Mouse (Mus musculus) gastrocnemius, adult 8-10 months (tissue): ENCODE data around the gene Bcl7c. TPM values are rescaled to one million over a fixed set of nuclear protein-coding genes. Genes with fewer than 3 reads are reported as not detected.
"Not testable (repeated sequence)": the region's sequence is repeated elsewhere in the genome, so short reads cannot be mapped to it uniquely, and the experiment has no call there.

Experiments
- DNase-seq, 2 experiments: peaks; one replicate each; pipeline ENCODE4 v3.0.0; 2022; ENCODE audit warnings: low spot score in 2 of 2
- total RNA-seq, 4 experiments: library from RNA; stranded (reverse); gene quantifications; 2 replicates each; pipeline ENCODE4 v1.2.4; 2022

Gene Bcl7c
- total RNA-seq, 4 experiments from 2014 or later: 33.5 to 36.0 (median 34.1) TPM

DNA sequence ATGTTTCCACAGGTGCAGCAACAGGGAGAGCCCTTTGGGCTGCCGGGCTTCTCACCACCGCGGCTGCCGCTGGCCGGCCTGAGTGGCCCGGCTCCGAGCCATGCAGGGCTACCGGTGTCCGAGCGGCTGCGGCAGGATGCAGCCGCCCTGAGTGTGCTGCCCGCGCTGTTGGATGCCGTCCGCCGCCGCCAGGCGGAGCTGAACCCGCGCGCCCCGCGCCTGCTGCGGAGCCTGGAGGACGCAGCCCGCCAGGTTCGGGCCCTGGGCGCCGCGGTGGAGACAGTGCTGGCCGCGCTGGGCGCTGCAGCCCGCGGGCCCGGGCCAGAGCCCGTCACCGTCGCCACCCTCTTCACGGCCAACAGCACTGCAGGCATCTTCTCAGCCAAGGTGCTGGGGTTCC is 8.3 kb upstream of the Bcl7c start:
- DNase-seq: peak; percentile 27 to 45

DNA sequence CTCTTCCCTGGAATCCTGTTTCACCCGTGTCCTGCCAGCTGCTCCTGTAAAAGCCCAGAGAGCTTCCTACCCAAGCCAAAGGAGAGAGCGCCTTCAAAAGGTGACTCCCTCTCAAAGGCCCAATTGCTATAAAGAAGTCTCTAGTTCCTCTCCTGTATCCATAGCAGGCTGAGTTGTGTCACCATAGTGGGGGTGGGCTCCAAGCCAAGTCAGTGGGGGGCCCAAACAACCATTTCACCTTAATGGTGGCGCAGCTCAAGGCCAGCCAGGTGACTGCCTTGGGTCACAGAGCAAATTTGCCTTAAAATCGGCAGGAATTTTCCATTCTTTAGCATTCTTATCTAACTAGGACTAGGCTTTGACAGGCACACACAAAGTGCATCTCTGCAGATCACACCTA is 6.1 kb upstream of the Bcl7c start:
- DNase-seq: no peak

DNA sequence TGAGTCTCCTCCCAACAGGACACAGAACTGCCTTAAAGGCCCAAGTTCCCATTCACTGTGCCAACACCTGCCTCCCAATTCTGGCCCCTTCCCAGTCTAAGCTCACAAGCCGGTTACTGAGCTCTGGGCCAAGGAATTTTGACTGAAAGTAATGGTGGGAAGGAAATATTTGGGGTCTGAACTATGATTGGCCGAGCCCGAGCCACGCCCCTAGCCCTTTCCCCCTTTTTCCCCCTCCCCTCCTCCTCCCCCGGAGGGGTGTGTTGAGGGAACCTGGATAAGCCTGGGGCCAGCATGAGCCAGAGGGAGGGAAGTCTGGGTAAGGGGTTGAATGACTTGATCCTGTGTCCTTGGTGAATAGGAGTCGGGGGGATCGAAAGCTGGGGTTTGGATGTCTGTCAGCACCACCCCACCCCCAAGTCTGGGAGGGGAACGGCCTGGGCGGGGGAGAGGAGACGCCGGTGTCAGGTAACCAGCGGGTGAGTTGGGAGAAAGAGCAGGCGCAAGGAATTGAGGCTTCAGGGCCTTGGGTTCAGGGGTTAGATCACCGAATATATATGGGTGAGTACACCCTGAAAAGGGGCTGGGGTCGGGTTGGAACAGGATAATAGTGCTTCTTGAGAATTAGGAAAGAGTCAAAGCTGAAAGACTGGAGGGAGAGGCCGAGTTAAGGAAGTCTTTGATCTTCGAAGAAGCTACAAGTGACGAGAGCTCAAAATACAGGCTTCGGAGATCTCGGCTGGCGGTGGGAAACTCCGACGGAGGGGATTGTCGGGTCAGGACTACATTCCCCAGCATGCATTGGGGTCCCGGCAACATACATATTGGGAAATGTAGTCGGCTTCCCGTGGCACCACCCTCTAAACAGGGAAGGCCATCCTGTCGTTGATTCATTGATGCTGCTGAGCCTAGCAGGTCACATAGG is 4.0 kb upstream of the Bcl7c start, which contains the start of gene Ctf1:
Gene Ctf1 (plus strand): TSS at position 276 of the 925 bp plus-strand sequence.
- DNase-seq: peak; percentile 63 to 66

DNA sequence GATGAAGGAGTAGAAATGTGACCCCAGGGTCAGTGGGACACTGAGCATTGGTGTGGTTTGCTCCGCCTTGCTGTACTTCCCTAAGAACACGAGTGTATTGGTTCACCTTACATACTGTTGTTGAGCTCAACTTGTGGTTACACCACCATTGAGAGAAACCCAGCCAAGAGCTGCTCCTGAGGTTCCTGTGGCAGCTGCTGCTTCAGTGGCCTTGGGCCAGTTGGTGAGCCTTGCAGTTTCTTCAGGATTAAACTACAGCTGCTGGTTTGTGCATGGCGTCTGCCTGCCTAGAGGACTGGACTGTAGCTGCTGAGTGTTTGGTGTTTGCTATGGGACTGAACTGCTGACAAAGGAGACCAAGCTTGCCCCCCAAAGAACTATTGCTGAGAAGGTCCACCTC is 2.7 kb upstream of the Bcl7c start:
- DNase-seq: peak in 1 of 2 experiments; percentile 32

DNA sequence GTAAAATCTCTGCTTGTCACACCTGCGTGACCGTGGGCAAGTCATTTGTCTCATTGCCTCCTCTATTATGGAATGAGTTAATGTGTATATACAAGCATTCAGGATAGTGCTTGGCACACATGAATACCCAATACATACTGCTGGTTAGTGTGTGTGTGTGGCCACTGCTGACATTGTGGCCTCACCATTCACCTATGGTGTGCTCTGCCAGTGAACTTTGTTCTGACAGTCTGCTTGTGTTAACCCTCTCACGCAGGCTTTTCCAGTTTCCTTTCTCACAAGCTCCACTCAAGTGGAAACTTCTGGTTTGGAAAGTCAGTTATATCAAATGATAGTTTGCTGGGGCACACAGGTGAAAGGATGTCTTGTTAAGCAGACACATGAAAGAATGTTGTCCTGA is 2.3 kb upstream of the Bcl7c start:
- no peak for DNase-seq

DNA sequence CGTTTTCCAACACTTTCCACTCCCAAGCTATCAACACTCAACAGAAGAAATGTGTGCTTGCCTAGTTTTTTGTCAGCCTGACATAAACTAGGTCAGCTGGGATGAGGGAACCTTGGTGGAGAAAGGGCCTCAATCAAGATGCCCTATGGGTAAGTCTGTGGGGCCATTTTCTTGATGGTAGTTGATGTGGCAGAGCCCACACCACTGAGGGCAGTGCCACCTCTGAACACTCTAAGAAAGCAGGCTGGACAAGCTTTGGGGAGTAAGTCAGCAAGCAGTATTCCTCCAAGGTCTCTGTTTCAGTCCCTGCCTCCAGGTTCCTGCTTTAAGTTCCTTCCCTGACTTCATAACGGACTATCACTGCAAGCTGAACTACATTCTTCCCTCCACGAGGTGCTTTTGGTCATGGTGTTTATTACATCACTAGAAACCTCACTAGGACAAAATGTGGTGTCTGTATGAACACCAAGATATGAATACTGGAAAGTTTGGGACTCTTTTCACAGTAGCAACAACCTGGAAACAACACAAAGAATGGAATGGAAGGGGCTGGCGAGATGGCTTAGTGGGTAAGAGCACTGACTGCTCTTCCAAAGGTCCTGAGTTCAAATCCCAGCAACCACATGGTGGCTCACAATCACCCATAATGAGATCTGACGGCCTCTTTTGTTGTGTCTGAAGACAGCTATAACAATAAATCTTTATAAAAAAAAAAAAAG is 687 bp upstream of the Bcl7c start:
- DNase-seq: no peak

DNA sequence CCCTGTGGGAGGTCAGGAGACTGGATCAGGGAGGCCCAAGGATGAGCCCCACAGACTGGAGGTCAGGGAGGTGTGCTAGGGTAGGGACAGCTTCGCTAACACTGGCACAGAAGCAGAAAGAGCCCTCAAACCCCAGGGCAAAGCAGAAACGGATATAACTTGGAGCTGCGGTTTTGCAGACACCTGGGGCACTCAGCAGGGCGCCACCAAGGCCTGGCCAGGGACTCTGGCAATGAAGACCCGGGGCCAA is 851 bp downstream of the Bcl7c start:
- DNase-seq: no peak

DNA sequence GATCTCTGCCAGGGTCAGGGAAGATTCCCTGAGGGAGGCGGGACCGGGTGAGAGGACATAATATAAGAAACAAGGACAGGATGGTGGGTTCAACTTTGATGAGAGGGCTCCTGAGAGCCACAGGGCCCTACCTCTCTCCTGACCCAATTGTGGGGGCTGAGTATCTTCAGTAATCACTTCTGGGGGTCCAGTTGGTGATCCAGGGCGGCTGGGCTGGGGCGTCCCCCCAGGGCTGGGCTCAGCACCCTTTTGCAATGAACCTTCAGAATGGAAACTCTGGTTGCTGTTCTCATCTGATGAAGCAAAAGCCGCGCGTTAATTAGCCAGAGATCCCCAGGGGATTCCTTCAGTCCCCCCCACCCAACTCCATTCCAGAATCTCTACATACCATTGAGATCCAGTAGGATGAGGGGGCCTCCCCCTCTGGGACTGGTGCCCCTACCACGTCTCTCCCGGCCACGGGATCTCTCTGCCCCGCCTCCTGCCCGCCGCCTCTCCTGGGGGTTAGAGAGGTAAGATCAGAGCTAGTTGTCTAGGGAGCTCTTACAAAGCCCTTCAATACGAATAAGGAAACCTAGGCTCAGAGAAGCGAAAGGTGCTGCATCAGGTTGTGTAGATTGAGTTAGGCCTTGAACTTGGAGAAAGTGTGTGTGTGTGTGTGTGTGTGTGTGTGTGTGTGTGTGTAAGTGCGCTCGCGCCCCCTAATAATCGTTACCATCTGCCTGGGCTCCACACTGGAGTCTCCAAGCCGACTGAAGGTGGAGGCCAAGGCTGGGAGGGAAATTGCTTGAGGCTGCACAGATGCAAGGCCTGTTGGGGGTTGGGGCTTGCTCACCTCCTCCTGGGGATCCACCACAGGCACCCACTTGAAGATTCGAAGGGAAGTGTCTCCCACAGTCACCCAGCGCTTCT is 1.4 kb downstream of the Bcl7c start:
- DNase-seq: no peak

DNA sequence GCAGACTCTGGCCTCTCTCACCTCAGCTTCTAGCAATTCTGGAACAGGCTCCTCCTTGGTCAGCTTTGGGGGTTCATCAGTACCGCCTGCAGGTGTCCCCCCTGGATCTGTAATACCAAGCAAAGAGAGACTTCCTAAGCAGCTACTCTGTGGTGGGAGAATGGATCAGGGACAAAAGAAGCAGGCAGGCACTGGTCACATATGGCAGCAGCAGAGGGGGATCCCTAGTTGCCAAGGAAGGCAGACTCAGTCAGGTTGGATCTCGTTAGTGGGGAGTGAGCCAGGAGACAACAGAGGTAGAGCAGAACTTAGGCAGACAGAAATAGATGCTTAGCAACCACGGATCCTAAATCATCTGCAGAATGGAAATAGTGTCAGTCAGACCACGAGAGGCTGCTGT is 3.0 kb downstream of the Bcl7c start:
- DNase-seq: no peak

DNA sequence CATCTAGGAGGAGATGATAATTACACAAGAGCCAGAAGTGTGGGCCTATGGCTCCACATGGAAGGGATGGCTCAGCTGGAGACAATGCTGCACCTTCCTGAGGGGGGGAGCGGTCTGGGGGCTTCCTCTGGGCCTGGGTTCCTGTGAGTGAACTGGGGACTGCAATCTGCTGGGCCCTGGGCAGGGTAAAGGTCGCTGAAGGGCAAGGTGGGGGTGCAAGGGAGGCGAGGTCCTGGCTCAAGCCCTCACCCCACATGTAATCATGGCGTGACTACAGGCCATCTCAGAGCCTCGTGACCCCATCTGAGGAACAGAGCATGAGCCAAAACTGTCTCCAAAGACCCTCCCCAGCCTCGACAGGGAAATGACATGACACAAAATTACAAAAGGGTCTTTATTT is 4.1 kb downstream of the Bcl7c start:
- no peak for DNase-seq

DNA sequence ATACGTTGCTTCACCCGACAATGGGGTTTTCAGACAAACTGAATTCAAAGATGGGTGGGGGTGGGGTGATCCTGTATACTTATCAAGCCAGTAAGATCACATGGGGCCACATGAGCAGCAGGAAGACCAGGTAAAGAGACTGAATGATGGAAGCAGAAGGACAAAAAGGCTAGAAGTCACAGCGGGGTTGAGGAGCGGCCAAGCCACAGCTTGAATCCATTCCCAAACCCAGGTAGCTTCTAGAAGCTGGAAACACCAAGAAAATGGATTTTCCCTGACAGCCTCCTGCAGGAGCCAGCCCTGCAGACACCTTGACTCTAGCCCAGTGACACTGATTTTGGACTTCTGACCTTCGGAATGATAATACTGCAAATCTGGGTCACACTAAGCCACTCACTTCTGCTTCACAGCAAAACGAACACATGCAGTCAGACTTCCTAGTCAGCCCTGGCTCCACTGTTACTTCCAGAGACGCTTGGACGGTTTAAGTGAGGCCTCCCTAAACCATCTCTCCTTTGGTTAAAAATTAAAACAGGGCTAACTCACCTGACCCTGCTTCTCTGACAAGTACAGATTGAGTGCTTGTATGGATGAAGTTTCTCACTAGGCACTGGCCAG is 5.1 kb downstream of the Bcl7c start:
- DNase-seq: no peak

DNA sequence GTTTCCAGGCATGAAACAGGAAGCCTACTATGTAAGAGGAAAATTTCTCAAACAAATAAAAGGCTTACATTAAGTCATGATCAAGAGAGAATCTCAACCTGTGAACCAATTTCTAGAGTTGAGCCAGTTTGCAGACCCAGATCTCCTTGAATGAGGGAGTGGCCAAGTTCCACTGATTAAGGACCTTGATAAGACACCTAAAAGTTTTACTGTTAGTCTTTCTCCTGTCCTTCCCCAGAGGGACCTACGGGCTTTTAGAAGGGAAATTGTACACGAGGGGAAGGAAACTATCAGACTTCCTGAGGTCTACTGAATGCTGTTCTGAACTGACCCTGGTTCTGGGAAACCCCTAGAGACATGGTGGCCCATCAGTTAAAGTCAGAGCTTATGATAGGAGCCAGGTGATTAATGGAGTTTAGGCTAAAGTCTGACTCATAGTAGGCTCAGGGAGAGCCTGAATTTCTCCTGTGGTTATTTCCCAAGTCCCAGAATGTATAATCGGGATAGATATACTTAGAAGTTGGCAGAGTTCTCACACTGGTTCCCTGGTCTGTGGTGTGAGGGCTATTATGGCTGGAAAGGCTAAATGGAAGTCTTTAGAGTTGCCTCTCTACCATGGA is 7.9 kb downstream of the Bcl7c start:
- DNase-seq: no peak

DNA sequence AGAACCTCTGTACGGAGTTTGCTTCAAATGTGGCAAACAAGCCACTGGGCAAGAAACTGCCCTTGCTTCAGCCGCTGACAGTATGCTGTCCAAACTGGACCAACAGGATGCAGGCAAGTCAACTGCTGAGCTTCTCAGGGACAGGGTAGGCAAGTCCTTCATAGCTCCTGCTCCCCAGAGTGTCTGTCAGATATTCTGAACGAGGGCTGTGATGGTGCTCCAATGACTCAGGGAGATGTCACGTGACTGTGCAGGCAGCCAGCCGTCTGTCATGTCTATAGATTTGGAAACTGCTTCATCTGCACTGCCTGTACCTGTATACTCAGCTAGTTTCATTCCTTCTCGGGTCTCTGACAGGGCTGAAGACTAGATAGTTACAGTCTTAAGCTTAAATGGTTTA is 9.7 kb downstream of the Bcl7c start:
- no peak for DNase-seq

DNA sequence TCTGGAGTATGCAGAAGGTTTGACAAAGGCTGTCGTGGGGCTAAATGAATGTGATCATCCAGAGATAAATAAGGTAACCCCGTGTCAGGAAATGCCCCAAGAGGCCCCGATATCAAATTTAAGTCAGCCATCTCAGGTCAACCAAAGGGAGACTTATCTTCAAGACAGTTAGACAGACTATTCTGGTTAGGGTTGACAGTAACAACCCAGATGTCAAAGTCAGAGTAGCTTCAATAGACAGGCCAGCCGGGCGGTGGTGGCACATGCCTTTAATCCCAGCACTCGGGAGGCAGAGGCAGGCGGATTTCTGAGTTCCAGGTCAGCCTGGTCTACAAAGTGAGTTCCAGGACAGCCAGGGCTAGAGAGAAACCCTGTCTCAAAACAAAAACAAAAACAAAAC is 15.0 kb downstream of the Bcl7c start:
- DNase-seq: not testable (repeated sequence)

DNA sequence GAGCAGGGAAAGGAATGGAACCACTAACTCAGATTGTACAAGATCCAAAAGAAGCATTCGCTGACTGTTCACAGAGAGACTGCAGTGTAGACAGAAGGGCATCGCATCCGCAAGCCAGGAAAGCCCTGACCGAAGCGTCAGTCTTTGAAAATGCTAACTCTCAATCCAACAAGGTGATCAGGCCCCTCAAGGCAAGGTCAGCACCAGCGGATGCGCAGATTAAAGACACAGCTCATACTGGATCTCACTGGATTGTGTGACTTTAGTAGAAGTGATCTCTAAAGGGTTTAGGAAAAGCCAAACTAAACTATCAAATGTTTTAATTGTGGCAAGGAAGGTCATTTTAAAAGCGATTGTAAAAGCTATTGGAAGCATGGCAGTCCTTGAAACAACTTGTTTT is 15.4 kb downstream of the Bcl7c start:
- DNase-seq: no peak

DNA sequence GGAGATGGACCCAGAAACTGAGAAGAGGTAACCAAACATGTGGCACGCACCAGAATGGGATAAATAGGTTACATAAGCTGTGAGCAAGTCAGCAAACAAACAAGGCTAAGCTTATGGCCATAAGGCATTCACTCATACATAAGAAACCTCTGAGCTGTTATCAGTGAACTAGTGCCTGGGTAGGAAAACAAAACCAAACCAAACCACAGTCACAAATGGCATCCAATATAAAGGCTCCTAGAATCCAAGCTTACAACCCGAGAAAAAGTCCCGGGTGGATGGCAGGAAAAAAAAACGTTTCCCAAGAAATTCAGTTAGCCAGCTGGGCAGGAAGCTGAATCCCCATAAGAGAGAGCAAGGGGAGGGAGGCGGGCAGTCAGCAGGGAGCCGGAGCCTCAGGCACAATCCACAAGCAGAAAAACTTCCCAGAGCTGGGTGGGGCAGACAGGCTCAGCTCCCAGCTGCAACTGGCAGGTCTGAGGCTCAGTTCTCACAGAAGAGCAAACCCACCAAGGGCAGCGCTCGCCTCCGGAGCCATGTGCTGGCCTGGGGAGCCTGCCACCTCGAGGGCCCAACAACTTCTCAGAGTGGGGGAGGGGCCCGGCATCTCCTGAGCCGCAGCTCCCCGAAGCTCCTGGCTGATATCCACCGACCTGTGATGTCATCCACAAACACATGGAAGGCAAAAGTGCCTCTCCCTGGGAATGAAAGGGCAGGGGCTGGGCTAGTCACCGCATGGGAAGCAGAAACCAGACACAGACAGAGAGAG is 17.3 kb downstream of the Bcl7c start:
- DNase-seq: peak; percentile 82 to 85

DNA sequence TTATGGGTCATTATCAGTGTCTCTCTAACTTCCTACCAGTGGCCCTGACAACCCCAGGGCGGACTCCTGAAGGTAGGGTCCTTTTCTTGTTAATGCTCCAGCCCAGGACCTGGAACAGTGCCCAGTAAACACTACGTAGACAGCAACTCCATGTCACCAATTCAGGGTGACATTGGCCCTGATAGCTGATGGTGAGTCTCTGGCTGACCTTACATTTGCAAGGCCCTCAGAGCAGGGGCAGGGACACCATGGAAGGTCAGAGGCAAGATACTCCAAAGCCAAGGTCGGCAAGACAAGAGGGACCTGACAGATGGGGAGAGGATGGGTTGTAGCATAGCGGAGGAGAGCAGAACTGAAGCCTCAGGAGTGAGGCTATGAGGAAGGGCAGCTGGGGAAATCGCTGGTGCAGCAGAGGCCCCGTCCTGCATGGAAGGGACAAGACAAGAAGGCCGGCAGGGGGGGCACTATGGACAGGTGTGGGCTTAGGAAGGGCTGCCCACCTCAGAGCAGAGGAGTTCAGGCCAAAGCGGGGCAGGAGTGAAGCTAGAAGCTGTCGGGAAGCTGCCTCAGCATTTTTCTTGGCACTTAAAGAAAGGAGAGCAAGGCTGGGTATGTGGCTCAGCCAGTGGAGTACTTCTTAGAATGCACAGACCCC is 19.0 kb downstream of the Bcl7c start:
- no peak for DNase-seq

DNA sequence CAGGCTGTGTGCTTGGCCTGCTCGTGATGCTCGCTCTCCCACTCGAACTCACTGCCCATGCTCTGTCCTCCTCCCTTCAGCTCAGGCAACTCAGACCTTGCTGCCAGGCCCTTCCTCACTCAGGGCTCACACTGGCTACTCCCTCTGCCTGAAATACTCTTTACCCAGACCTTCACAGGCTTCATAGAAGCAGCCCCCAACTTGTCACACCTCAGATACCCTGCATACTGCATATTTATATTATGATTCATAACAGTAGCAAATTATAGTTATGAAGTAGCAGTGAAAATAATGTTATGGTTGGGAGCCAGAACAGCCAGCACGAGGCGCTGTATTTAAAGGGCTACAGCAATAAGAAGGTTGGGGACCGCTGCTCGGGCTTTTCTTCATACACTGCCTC is 19.8 kb downstream of the Bcl7c start:
- no peak for DNase-seq

DNA sequence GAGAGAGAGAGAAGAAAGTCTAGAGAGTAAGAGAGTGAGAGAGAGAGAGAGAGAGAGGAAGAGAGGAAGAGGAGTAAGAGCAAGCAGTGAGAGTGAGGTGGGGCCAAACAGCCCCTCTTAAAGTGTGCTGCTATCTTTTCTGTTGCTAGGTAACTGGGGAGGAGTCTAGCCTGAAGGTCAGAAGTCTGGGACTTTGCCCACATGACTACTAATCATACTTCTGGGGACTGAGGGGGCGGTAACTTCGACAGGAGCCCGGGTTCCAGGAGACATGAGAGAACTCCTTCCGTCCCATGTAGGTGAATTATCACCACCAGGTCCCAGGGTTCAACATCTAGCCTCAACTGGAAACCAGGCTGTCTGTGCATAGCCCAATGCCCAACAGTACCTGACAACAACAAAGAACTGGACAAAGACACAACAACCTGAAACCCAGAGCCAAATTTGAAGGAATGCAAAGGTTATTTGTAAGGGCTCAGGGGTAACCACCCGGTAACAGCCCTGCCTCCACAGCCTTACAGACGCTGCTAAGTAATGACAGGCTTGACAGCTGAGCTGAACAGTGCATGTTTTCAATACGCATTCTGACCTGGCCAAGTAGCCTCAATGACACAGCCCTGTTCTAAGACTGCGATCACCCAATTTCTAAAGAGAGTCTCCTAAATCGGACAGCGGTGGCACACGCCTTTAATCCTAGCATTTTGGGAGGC is 21.8 kb downstream of the Bcl7c start:
- no peak for DNase-seq
